Mouse (Mus musculus) heart, adult 2 months (tissue): ENCODE data around the gene Ubac2. TPM values are rescaled to one million over a fixed set of nuclear protein-coding genes. Genes with fewer than 3 reads are reported as not detected.

ENCODE experiments used
- DNase-seq, 2 experiments: peaks; one replicate each; pipeline ENCODE4 v3.0.0; 2021
- H3K27ac ChIP-seq: fragments of 200-600 bp; 2 replicates; pipeline ENCODE4 v1.8.1; 2022
- H3K27me3 ChIP-seq: fragments of 200-500 bp; 2 replicates; pipeline ENCODE4 v1.6.1; 2012; ENCODE audit warnings: mild to moderate bottlenecking, low read length, inconsistent platforms, mixed read lengths; ENCODE audit not compliant: control insufficient read depth, insufficient read depth
- H3K36me3 ChIP-seq: fragments of 200-500 bp; 2 replicates; pipeline ENCODE4 v1.6.1; 2012; ENCODE audit warnings: low read length, inconsistent platforms; ENCODE audit not compliant: control insufficient read depth, insufficient read depth
- H3K4me1 ChIP-seq: fragments of 200-500 bp; 2 replicates; pipeline ENCODE4 v1.6.1; 2011; ENCODE audit warnings: low read length; ENCODE audit not compliant: control insufficient read depth, insufficient read depth
- H3K4me3 ChIP-seq: fragments of 200-600 bp; 2 replicates; pipeline ENCODE4 v1.8.1; 2022
- H3K79me2 ChIP-seq: fragments of 200-500 bp; replicated peaks from 2 replicates; pipeline ENCODE4 v1.6.1; 2012; ENCODE audit warnings: mild to moderate bottlenecking, inconsistent platforms, low read length, moderate library complexity, mixed read lengths; ENCODE audit not compliant: control insufficient read depth, insufficient read depth
- H3K9ac ChIP-seq: fragments of 200-500 bp; 2 replicates; pipeline ENCODE4 v1.6.1; 2012; ENCODE audit warnings: low read depth, mild to moderate bottlenecking, control low read depth, inconsistent platforms, low read length, mixed read lengths
- CTCF ChIP-seq: fragments of 200-600 bp; IDR thresholded peaks from 2 replicates; pipeline ENCODE4 v1.8.1; 2022; ENCODE audit warnings: antibody characterized with exemption, mild to moderate bottlenecking, moderate library complexity
- EP300 ChIP-seq: fragments of 200-500 bp; IDR thresholded peaks from 2 replicates; pipeline ENCODE4 v1.6.1; 2011; ENCODE audit warnings: low read depth, low read length, control low read depth; ENCODE audit not compliant: insufficient read depth
- POLR2A ChIP-seq: fragments of 200-500 bp; IDR thresholded peaks from 2 replicates; pipeline ENCODE4 v1.6.1; 2011; ENCODE audit warnings: mild to moderate bottlenecking, low read depth, low read length, control low read depth; ENCODE audit not compliant: insufficient read depth
- WGBS: fragments of 180-500 bp; shearing (Covaris S2); methylation state at CpG from one replicate; pipeline ENCODE4 v1.1.7; 2018; 5-methylcytosine and 5-hydroxymethylcytosine counted together
- intact Hi-C: fragments of 180-260 bp; cut with DNase I; formaldehyde crosslinking; loops from one replicate; pipeline ENCODE4 v1.15.1; 2025
- polyA plus RNA-seq: library from polyadenylated mRNA; depleted of rRNA; stranded (reverse); fragments of >200 nt; gene quantifications from 2 replicates; pipeline ENCODE4 v1.2.3, GENCODE M21; 2012
- total RNA-seq, 2 experiments: library from RNA; stranded (reverse); gene quantifications; 2 replicates each; pipeline ENCODE4 v1.2.3; 2021

The Ubac2 gene
- total and polyA plus RNA-seq, 3 experiments = 30.4 to 37.0 (median 31.9) TPM

DNA sequence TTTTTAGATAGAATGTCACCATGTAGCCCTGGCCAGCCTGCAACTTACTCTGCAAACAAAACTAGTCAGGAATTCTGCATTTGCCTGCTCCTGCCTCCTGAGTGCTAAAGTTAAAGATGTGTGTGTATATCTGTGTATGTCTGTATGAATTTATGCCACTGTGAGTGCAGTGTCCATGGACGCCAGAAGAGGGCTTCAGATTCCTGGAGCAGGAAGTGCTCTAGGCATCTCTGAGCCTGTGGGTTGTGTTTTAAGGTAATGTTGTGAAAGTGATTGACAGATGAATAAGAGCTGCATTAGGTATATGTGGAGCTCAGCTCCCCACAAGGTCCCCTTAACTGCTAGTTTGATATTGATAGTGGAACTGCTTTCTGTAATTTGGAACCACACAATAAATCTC, 156.8 kb downstream of the Ubac2 start:
- 93% methylated on average over 1 of the region's 1 CpGs for WGBS
- no peak overlapping the region for H3K9ac ChIP-seq
- H3K36me3 ChIP-seq = no peaks in the 10 kb centered on the region
- no peaks in the 10 kb centered on the region for H3K27me3 ChIP-seq
- intact Hi-C loops = no loop called here
- no peak for TF ChIP-seq EP300
- TF ChIP-seq POLR2A = no peak
- no peak for TF ChIP-seq CTCF
- DNase-seq = no peak
- no peaks in the 10 kb centered on the region for H3K79me2 ChIP-seq
- H3K27ac ChIP-seq = no peak overlapping the region
- no peaks in the 10 kb centered on the region; the same call in 1 of the 2 replicates for H3K4me1 ChIP-seq
- H3K4me3 ChIP-seq = no peak overlapping the region

GRCm38 (mm10) chr14:122035860-122036259, 157.4 kb downstream of the Ubac2 start:
- H3K36me3 ChIP-seq = no peaks in the 10 kb centered on the region
- no peak overlapping the region for H3K4me3 ChIP-seq
- no peaks in the 10 kb centered on the region for H3K79me2 ChIP-seq
- H3K27me3 ChIP-seq = no peaks in the 10 kb centered on the region
- no peak overlapping the region for H3K9ac ChIP-seq
- TF ChIP-seq EP300 (no peak), POLR2A (no peak), CTCF (no peak)
- 85% methylated on average over 2 of the region's 2 CpGs for WGBS
- no peaks in the 10 kb centered on the region; the same call in 1 of the 2 replicates for H3K4me1 ChIP-seq
- DNase-seq = no peak
- intact Hi-C loops = no loop called here
- H3K27ac ChIP-seq = no peak overlapping the region

- Histone ChIP-seq H3K27me3 (no peaks in the 10 kb centered on the region), H3K4me1 (no peaks in the 10 kb centered on the region; the same call in 1 of the 2 replicates), H3K27ac (no peak overlapping the region), H3K9ac (no peak overlapping the region), H3K36me3 (no peaks in the 10 kb centered on the region), H3K79me2 (no peaks in the 10 kb centered on the region), H3K4me3 (no peak overlapping the region)
- intact Hi-C loops = no loop called here
- DNase-seq = no peak
- TF ChIP-seq EP300 = no peak
- no peak for TF ChIP-seq POLR2A
- TF ChIP-seq CTCF = no peak
- 87% methylated on average over 13 of the region's 13 CpGs for WGBS
Observed at GRCm38 (mm10) chr14:122038874-122039647, 160.6 kb downstream of the Ubac2 start.

DNA sequence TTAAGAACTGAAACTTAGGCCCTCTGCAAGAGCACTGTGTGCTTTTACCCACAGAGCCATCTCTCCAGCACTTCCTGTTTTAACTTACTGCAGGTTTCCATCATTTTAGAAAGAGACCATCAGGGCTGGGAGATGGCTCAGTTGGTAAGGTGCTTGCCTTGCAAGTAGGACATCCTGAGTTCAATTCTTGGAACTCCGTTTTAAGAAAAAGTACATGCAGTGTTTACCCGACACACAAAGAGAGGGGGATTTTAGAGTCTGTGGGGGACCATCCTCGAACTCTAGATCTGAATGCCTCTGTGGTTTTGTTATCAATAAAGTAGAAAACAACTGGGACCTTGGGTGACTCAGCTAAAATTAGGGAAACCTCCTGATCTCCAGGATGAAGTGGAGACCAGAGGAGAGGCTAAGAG, 163.0 kb downstream of the Ubac2 start:
- 89% methylated on average over 3 of the region's 3 CpGs for WGBS
- DNase-seq = no peak
- TF ChIP-seq CTCF (no peak), POLR2A (no peak), EP300 (no peak)
- no peaks in the 10 kb centered on the region for H3K27me3 ChIP-seq
- H3K36me3 ChIP-seq = no peaks in the 10 kb centered on the region
- no peaks in the 10 kb centered on the region for H3K79me2 ChIP-seq
- H3K4me1 ChIP-seq = no peaks in the 10 kb centered on the region; the same call in 1 of the 2 replicates
- H3K9ac ChIP-seq = no peak overlapping the region
- H3K27ac ChIP-seq = no peak overlapping the region
- intact Hi-C loops = no loop called here
- H3K4me3 ChIP-seq = no peak overlapping the region

- H3K27me3 ChIP-seq = no peaks in the 10 kb centered on the region
- intact Hi-C loops = no loop called here
- no peaks in the 10 kb centered on the region for H3K36me3 ChIP-seq
- H3K27ac ChIP-seq = no peak overlapping the region
- no peak overlapping the region for H3K4me3 ChIP-seq
- no peak overlapping the region for H3K9ac ChIP-seq
- no peaks in the 10 kb centered on the region for H3K79me2 ChIP-seq
- WGBS = 72% methylated on average over 8 of the region's 8 CpGs
- no peaks in the 10 kb centered on the region; the same call in 1 of the 2 replicates for H3K4me1 ChIP-seq
- DNase-seq = no peak
- TF ChIP-seq POLR2A (no peak), CTCF (no peak), EP300 (no peak)
Observed at GRCm38 (mm10) chr14:122042142-122042694, 163.8 kb downstream of the Ubac2 start.

DNA sequence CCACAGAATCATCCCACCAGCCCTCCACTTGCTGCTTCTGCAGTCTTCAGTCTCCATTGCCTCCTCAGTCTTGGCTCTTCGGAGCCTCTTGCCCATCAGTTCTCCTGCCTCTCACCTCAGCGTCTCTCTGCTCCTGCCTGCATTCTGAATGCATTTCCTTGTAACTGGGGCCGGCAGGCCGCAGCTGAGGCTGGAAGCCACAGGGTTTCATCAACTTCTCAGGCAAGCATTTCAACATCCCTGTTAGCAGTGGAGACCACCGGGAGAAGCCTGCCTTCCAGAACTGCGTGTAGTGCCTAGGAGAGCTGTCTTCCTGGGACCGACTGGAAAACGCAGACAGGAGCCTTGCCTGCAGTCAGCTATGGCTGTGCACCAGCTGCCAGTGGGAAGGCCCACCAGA, 169.4 kb downstream of the Ubac2 start:
- no peak for DNase-seq
- Histone ChIP-seq H3K27ac (no peak overlapping the region), H3K9ac (no peak overlapping the region), H3K4me1 (no peaks in the 10 kb centered on the region), H3K79me2 (no peaks in the 10 kb centered on the region), H3K4me3 (no peak overlapping the region), H3K36me3 (no peaks in the 10 kb centered on the region), H3K27me3 (no peaks in the 10 kb centered on the region)
- WGBS = 88% methylated on average over 8 of the region's 8 CpGs
- TF ChIP-seq EP300 (no peak), CTCF (no peak)
- intact Hi-C loops = no loop called here
